Mouse (Mus musculus) cerebellum, adult (tissue): ENCODE measurements around the gene Tfb2m.

Source experiments
- ATAC-seq: cut with Nextera tagmentation; 2 replicates; pipeline ENCODE4 v1.9.2; 2017; ENCODE audit warnings: mild to moderate bottlenecking, moderate library complexity, mixed read lengths; ENCODE audit not compliant: insufficient number of reproducible peaks, low FRiP score, low TSS enrichment

The Tfb2m gene

GRCm38 (mm10) chr1:179510546-179511340 lies 35.3 kb downstream of the Tfb2m start:
- ATAC-seq = no peak

- ATAC-seq = no peak
These were observed 39.3 kb downstream of the Tfb2m start for GRCm38 (mm10) chr1:179506530-179507315.

GRCm38 (mm10) chr1:179502565-179502964 lies 43.5 kb downstream of the Tfb2m start:
- no peak for ATAC-seq

- ATAC-seq = no peak
These were observed 46.8 kb downstream of the Tfb2m start for GRCm38 (mm10) chr1:179499257-179499656.

GRCm38 (mm10) chr1:179492908-179493307 lies 53.2 kb downstream of the Tfb2m start:
- ATAC-seq = no peak

DNA sequence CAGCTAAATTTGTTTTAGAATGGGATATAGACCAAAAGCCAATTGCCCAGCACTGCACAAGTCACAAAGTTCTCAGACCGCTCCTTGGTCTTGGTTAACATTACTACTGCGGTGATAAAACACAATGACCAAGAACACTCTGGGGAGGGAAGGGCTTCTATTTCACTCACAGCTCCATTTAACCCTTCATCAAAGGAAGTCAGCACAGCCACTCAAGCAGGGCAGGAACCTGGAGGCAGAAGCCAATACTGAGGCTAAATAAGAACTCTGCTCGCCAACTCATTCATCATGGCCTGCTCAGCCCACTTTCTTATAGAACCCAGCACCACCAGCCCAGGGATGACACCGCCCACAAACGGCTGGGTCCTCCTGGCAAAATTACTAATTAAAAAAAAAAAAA lies 57.5 kb downstream of the Tfb2m start:
- no peak for ATAC-seq

DNA sequence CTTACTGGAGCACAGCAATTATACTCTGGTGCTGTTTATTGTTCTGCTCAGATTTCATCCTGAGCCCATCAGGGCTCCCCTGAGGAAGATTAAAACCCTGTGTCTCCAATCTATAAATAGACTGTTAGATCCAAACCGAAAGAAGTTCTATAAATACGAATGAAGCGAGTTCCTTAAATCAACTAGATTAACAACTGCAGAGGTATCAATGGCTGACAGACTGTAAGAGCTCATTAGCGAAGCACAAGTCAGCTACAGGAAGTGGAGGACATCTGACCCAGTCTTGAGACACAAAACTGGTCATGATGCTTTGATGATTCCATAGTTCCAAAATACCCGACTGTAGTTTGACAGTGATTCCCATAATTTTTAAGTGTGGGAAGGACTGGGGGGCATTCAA lies 58.1 kb downstream of the Tfb2m start:
- ATAC-seq = no peak

- ATAC-seq = no peak
These were observed 58.8 kb downstream of the Tfb2m start for GRCm38 (mm10) chr1:179487238-179487637.

- no peak for ATAC-seq
These were observed 60.1 kb downstream of the Tfb2m start for GRCm38 (mm10) chr1:179485784-179486540.

DNA sequence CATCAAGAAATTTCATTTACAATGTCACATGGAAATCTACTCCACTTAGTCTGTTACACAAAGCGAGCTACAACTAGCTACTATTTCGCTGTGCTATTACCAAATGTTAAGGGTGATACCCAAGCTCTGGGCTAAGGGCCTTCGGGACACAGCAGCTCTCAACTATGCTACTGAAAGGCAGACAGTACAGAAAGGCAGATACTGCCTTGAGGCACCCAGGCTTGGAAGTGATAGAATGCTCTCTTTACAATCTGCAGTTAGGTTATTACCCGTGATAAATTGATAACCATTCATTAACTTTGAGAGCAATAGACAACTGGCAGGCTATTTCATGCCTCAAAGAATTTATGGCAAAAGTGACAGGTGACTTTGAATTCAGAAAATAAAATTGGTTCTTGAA lies 65.2 kb downstream of the Tfb2m start:
- ATAC-seq = no peak
